Mouse (Mus musculus): ENCODE data around the gene Nt5c2.

- TF ChIP-seq TAL1 (conservative IDR thresholded peaks at IDR 0.05; ENCODE audit: low read depth, low read length) (no peak), CTCF (IDR thresholded peaks at IDR 0.05; ENCODE audit: low read depth, low read length) (no peak), GATA2 (IDR thresholded peaks at IDR 0.05; ENCODE audit: borderline replicate concordance, low read depth, low read length) (no peak)
Measured at GRCm38 (mm10) chr19:46873924-46874323, 141.0 kb downstream of the Nt5c2 start.
